Mouse (Mus musculus) midbrain, embryonic 16.5 days (tissue): ENCODE data around the gene Ap2m1. TPM values are rescaled to one million over a fixed set of nuclear protein-coding genes. Genes with fewer than 3 reads are reported as not detected.
"Not testable (repeated sequence)": the region's sequence is repeated elsewhere in the genome, so short reads cannot be mapped to it uniquely, and the experiment has no call there.

Experiments
- ATAC-seq: fragments of 200-750 bp; cut with Nextera tagmentation; 2 replicates; pipeline ENCODE4 v1.8.0; 2017; ENCODE audit warnings: moderate TSS enrichment
- H3K27ac ChIP-seq: fragments of 300-500 bp; sonication (generic); 2 replicates; pipeline ENCODE4 v1.5.1; 2014; ENCODE audit warnings: mild to moderate bottlenecking, low read length, mixed read lengths
- H3K27me3 ChIP-seq: fragments of 300-500 bp; sonication (generic); 2 replicates; pipeline ENCODE4 v1.6.1; 2014; ENCODE audit warnings: low read depth, low read length, mixed read lengths; ENCODE audit not compliant: control insufficient read depth, insufficient read depth
- H3K36me3 ChIP-seq: fragments of 300-500 bp; sonication (generic); 2 replicates; pipeline ENCODE4 v1.6.1; 2014; ENCODE audit warnings: mild to moderate bottlenecking, low read length, moderate library complexity, mixed read lengths; ENCODE audit not compliant: control insufficient read depth, insufficient read depth
- H3K4me1 ChIP-seq: fragments of 300-500 bp; sonication (generic); 2 replicates; pipeline ENCODE4 v1.6.1; 2014; ENCODE audit warnings: mild to moderate bottlenecking, low read length, mixed read lengths; ENCODE audit not compliant: control insufficient read depth, insufficient read depth
- H3K4me2 ChIP-seq: fragments of 300-500 bp; sonication (generic); 2 replicates; pipeline ENCODE4 v1.6.1; 2014; ENCODE audit warnings: mild to moderate bottlenecking, low read length, mixed read lengths
- H3K4me3 ChIP-seq: fragments of 300-500 bp; sonication (generic); 2 replicates; pipeline ENCODE4 v1.5.1; 2014; ENCODE audit warnings: low read depth, mild to moderate bottlenecking, low read length, moderate library complexity, mixed read lengths
- H3K9ac ChIP-seq: fragments of 300-500 bp; sonication (generic); 2 replicates; pipeline ENCODE4 v1.6.1; 2014; ENCODE audit warnings: low read depth, low read length, mixed read lengths
- H3K9me3 ChIP-seq: fragments of 300-500 bp; sonication (generic); replicated peaks from 2 replicates; pipeline ENCODE4 v1.6.1; 2014; ENCODE audit warnings: mild to moderate bottlenecking, low read length, mixed read lengths; ENCODE audit not compliant: control insufficient read depth, poor library complexity, severe bottlenecking
- WGBS: fragments of 180-500 bp; shearing (Covaris S2); extraction: QIAGEN DNeasy Blood & Tissue Kit; methylation state at CpG from one replicate; pipeline ENCODE4 v1.1.7; 2014; 5-methylcytosine and 5-hydroxymethylcytosine counted together
- polyA plus RNA-seq: library from polyadenylated mRNA; unstranded; fragments of >200 nt; fragmentation: Nextera tagmentation; extraction: Ambion mirVana; gene quantifications from 2 replicates; pipeline ENCODE4 v1.2.1, GENCODE M21; 2015

The Ap2m1 gene
- 1,379 and 1,416 TPM in 2 replicates for polyA plus RNA-seq

- peaks cover 28% of the 10 kb centered on the region for H3K36me3 ChIP-seq
Measured at GRCm38 (mm10) chr16:20535296-20536080, at the start of gene Ap2m1. Ap2m1 (plus strand) TSS chr16:20535478.

GRCm38 (mm10) chr16:20486048-20486447 lies 49.2 kb upstream of the Ap2m1 start:
- H3K27me3 ChIP-seq, result no peaks in the 10 kb centered on the region
- no peak for ATAC-seq
- no peaks in the 10 kb centered on the region for H3K9me3 ChIP-seq
- WGBS, result 55% methylated on average over 3 of the region's 3 CpGs
- H3K4me3 ChIP-seq, result no peak overlapping the region
- no peak overlapping the region for H3K27ac ChIP-seq
- no peaks in the 10 kb centered on the region for H3K36me3 ChIP-seq
- H3K4me1 ChIP-seq, result no peaks in the 10 kb centered on the region
- H3K4me2 ChIP-seq, result no peak overlapping the region
- H3K9ac ChIP-seq, result no peak overlapping the region

More at GRCm38 (mm10) chr16:20535296-20536080, at the start of gene Ap2m1:
- peak; percentile 99 for ATAC-seq
- H3K9me3 ChIP-seq, result no peaks in the 10 kb centered on the region
- H3K9ac ChIP-seq, result peak within 1 kb of the TSS; percentile 99
- H3K27ac ChIP-seq, result peak within 1 kb of the TSS; percentile 90
- H3K4me3 ChIP-seq, result peak within 1 kb of the TSS; percentile 88
- H3K4me1 ChIP-seq, result peaks cover 25% of the 10 kb centered on the region
- peak within 1 kb of the TSS; percentile 81 for H3K4me2 ChIP-seq
- no peaks in the 10 kb centered on the region for H3K27me3 ChIP-seq
- under 1% methylated on average over 52 of the region's 52 CpGs for WGBS

- ATAC-seq, result no peak
Measured at GRCm38 (mm10) chr16:20488151-20488550, 47.1 kb upstream of the Ap2m1 start.

GRCm38 (mm10) chr16:20488751-20489150 lies 46.5 kb upstream of the Ap2m1 start:
- H3K9ac ChIP-seq, H3K27me3 ChIP-seq, H3K4me1 ChIP-seq, H3K36me3 ChIP-seq, H3K27ac ChIP-seq, H3K4me3 ChIP-seq, H3K9me3 ChIP-seq, H3K4me2 ChIP-seq, ATAC-seq: not testable (repeated sequence)
- WGBS, result 83% methylated on average over 9 of the region's 9 CpGs

More at GRCm38 (mm10) chr16:20488151-20488550, 47.1 kb upstream of the Ap2m1 start:
- no peak overlapping the region for H3K27ac ChIP-seq
- H3K4me2 ChIP-seq, result no peak overlapping the region
- no peak overlapping the region for H3K9ac ChIP-seq
- H3K4me1 ChIP-seq, result no peaks in the 10 kb centered on the region
- no peak overlapping the region for H3K4me3 ChIP-seq
- no peaks in the 10 kb centered on the region for H3K9me3 ChIP-seq
- no peaks in the 10 kb centered on the region for H3K27me3 ChIP-seq
- H3K36me3 ChIP-seq, result no peaks in the 10 kb centered on the region
- 90% methylated on average over 1 of the region's 1 CpGs for WGBS

GRCm38 (mm10) chr16:20489233-20489632 lies 46.0 kb upstream of the Ap2m1 start:
- no peaks in the 10 kb centered on the region for H3K36me3 ChIP-seq
- H3K27me3 ChIP-seq, result no peaks in the 10 kb centered on the region
- no peak overlapping the region for H3K4me2 ChIP-seq
- no peak for ATAC-seq
- no peaks in the 10 kb centered on the region for H3K9me3 ChIP-seq
- 84% methylated on average over 2 of the region's 2 CpGs for WGBS
- no peak overlapping the region for H3K4me3 ChIP-seq
- H3K4me1 ChIP-seq, result no peaks in the 10 kb centered on the region
- no peak overlapping the region for H3K9ac ChIP-seq
- H3K27ac ChIP-seq, result no peak overlapping the region

- Histone ChIP-seq H3K4me3 (no peak overlapping the region), H3K9me3 (no peaks in the 10 kb centered on the region), H3K4me1 (no peaks in the 10 kb centered on the region), H3K4me2 (no peak overlapping the region), H3K9ac (no peak overlapping the region), H3K27ac (no peak overlapping the region), H3K36me3 (no peaks in the 10 kb centered on the region), H3K27me3 (no peaks in the 10 kb centered on the region)
- 57% methylated on average over 2 of the region's 2 CpGs for WGBS
- ATAC-seq, result no peak
Measured at GRCm38 (mm10) chr16:20490581-20490980, 44.7 kb upstream of the Ap2m1 start.

- no peak overlapping the region for H3K4me3 ChIP-seq
- H3K9ac ChIP-seq, result no peak overlapping the region
- no peaks in the 10 kb centered on the region for H3K27me3 ChIP-seq
- no peaks in the 10 kb centered on the region for H3K36me3 ChIP-seq
- H3K9me3 ChIP-seq, result no peaks in the 10 kb centered on the region
- ATAC-seq, result no peak
- no peak overlapping the region for H3K27ac ChIP-seq
- no peaks in the 10 kb centered on the region for H3K4me1 ChIP-seq
- 86% methylated on average over 2 of the region's 2 CpGs for WGBS
- no peak overlapping the region for H3K4me2 ChIP-seq
Measured at GRCm38 (mm10) chr16:20491301-20491700, 44.0 kb upstream of the Ap2m1 start.

- no peaks in the 10 kb centered on the region for H3K36me3 ChIP-seq
- no peaks in the 10 kb centered on the region for H3K27me3 ChIP-seq
- ATAC-seq, result no peak
- H3K9me3 ChIP-seq, result no peaks in the 10 kb centered on the region
- H3K27ac ChIP-seq, result no peak overlapping the region
- no peak overlapping the region for H3K9ac ChIP-seq
- H3K4me2 ChIP-seq, result no peak overlapping the region
- 80% methylated on average over 2 of the region's 2 CpGs for WGBS
- peaks cover 8% of the 10 kb centered on the region; the same call in 1 of the 2 replicates for H3K4me1 ChIP-seq
- no peak overlapping the region for H3K4me3 ChIP-seq
Measured at GRCm38 (mm10) chr16:20493452-20493851, 41.8 kb upstream of the Ap2m1 start.
